Mouse (Mus musculus): ENCODE results near the gene Gck.

Gck gene

DNA sequence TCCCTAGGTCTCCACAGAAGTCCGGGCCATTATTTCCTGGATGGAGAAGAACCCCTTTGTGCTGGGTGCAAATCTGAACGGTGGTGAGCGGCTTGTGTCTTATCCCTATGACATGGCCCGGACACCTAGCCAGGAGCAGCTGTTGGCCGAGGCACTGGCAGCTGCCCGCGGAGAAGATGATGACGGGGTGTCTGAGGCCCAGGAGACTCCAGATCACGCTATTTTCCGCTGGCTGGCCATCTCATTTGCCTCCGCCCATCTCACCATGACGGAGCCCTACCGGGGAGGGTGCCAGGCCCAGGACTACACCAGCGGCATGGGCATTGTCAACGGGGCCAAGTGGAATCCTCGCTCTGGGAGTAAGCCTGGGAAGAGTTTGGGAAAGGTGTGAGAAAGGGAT lies 79.8 kb downstream of the Gck start:
- DNase-seq: no peak

DNA sequence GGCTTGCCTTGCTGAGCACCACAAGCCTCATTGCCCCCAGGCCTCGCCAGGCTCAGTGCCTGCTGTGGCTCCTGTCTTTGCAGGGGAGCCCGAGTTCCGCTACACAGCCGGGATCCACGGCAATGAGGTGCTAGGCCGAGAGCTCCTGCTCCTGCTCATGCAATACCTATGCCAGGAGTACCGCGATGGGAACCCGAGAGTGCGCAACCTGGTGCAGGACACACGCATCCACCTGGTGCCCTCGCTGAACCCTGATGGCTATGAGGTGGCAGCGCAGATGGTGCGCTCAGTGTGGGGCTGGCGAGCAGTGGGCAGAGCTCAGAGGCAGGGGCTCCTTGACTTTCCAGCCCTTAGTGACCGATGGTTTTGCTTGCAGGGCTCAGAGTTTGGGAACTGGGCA lies 80.5 kb downstream of the Gck start:
- no peak for DNase-seq

DNA sequence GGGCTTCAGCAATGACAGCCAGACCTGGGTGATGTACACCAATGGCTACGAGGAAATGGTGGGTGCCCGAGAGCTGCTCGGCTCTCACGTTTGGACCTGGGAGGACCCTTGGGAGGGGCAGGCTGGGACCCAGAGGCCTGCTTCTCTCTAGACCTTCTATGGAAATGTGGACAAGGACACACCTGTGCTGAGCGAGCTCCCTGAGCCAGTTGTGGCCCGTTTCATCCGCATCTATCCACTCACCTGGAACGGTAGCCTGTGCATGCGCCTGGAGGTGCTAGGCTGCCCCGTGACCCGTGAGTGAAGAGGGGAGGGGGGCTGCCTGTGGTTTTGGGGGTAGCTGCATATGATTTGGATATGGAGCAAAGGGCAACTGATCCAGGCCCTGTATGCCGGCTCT lies 81.6 kb downstream of the Gck start:
- DNase-seq: no peak

DNA sequence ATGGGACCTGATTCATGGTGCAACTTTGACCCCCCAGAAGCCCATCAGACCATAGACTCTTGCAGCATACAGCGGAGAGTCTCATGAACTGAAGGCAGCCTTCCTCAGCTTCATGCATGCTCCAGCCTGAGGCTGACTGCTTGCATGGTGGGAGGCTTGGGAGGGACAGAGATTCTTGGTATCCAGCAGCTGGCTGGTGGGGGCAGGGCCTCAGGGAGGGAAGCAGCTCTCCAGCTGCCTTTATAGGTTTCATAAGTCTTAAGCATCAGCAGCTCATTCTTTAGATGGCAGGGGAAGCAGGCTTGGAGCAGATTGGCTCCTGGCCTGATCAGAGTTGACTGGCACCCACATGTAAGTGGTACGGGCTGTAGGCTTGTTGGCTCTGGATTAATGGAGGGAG lies 82.7 kb downstream of the Gck start:
- no peak for DNase-seq

DNA sequence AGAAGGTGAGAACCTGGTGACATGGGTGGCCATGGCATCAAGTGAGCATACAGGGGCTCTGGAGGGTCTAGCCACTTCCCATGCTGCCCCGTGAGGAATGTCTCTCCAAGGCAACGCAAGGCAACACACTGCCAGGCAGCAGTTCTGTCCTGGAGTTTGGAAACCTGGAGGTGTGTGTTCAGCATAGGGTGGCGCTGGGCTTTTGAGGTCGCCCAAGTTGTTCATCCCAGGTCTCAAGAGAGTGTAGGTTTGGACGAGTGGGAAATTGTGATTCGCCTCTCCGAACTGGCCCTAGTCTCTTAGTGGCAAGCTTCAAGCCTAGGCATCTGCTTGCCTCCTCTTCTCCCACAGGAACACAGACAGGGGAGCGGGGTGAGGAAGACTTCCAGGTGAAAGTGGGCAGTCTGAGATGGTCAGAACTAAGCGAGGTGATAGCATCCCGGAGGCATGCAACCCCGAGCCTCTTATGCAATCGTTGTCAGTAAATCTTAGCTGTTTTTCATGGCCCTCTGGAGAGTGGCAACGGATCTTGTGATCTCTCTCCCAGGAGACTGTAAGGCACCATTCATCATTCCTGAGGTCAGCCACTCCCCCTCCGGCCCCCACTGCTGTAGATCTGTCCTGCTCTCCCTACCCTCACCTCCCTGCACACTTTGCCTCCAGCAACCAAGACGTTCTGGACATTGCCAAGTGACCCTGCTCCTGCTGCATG lies 87.3 kb downstream of the Gck start:
- no peak for DNase-seq

DNA sequence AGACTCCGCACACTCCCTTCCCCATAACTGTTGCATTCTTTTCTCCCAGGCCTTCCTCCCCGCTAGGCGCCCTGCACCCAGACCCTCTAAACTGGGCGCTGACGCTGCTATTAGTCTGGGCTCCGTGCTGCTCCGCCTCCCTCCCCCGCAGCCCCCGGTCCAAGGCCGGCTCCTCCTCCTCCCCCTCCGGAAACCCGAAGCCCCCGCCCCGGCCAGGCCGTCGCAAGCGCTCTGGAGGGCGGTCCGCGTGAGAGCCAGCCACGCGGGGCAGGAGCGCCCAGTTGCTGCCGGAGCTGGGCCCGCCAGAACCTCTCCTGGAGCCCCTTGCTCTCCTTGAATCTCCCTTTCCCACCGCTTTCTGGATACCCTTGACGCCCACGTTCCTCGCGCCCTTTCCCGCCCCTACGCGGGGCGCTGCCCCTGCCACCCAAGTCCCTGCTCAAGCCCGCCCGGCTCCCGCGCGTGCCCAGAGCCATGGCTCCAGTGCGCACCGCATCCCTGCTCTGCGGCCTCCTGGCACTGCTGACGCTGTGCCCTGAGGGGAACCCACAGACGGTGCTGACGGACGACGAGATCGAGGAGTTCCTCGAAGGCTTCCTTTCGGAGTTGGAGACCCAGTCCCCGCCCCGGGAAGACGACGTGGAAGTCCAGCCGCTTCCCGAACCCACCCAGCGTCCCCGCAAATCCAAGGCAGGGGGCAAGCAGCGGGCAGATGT lies 88.0 kb downstream of the Gck start, which contains the start of gene Aebp1:
Gene Aebp1, plus strand, starts transcription at position 270 of the 716 bp plus-strand sequence.
- DNase-seq: no peak

DNA sequence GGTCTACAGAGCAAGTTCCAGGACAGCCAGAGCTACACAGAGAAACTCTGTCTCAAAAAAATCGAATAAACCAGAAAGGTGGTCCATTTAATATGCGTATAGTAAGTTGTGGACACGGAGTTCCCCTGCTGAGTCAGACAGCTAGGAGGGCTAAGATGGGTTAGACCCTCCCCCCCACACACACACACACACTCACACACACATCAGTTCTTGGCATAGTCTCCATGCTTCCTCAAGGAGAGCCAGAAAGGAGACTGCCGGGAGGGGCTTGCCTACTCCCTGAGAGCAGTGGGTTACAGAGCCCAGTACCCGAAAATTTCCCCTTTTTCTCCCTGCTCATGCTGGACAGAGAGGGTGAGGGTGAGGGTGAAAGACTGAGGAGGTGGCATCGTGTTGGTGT lies 89.2 kb downstream of the Gck start:
- no peak for DNase-seq

DNA sequence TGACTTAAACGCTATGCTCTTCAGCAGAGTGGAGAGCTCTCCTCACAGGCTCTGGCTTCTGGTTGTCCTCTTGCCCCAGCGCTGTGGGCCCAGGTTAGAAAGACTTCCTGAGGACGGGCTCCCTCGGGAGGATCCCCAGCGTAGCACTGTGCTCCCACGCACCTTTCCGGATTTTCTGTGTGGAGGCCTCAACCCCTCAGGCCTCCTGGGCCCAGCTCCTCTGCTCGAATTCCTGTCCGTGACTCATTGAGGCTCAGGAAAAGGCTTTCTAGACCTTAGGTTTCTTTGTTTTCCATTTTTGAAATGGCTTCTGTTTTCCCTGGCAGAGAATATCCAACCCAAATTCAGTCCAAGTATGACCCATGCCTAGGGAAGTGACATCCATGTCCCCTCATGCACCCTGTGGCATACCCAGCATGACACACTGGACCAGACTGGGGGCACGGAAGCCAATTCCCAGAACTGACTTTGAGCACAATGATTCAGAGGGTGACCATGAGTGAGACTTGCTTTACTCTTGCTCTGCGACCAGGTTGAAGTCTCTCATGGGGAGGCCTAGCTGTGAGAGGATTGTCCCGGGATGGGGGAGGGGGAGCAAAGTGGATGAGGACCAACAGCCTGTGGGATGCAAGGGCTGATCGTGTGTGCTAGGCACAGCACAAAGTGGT lies 89.9 kb downstream of the Gck start:
- no peak for DNase-seq

DNA sequence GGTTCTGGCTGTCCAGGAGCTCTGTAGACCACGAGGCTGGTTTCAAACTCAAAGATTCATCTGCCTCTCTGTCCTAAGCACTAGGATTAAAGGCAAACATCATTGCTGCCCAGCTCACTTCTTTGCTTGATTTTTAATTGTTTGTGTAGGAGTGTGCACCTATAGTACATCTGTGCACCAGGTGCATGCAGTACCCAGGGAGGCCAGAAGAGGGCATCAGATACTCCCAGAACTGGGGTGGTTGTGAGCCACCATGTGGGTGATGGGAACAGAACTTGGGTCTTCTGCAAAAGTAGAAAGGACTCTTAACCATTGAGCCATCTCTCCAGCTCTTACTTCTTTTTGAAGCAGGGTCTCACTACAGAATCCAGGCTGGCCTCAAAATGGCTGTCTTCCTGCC lies 91.2 kb downstream of the Gck start:
- no peak for DNase-seq

DNA sequence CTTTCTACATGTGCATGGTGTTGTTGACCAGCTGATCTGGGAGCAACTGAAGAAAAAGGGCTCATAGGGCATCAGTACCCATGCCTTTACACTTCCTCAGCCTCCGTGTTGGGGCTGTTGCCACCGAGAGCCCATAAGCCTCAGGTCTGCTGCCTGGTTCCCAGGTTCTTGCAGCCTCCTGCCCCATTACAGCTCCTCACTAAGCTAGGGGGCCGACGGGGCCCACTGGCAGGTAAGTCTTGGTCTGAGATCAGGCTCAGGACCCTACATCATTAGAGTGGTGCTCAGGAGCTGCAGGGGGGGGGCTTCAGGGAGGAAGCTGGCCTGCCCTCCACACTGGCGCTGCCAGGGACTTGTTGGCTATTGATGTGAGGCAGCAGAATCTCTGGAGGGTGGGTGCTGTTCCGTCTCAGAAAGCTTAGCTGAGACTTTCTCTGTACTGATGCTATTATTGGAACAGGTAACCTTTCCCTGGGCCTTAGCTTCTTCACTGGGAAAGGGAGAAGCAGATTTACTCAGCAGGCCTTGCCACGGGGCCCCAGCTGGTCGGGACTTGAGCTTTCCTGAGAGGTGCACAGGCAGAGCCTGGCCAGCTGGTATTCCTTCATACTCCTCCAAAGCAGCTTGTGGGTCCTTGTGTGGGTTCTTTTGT lies 93.3 kb downstream of the Gck start:
- no peak for DNase-seq

DNA sequence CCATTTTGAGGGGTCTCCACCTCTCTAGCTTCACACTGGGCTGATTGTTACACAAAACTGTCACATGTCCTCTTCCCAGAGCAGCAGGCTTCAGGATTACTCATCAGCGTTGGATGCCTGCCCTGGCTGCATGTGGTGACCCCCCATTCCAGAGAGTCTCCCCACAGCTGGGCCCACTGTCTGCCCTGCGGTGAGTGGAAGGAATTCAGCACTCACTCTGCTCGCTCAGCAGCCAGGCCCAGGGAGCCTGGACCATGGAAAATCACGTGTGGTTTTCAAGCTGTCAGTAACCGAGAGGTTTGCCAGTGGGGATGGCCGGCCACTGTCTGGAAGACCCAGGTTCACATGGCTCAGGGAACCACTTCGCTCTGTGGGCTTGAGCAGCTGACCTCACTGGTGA lies 94.0 kb downstream of the Gck start:
- no peak for DNase-seq

DNA sequence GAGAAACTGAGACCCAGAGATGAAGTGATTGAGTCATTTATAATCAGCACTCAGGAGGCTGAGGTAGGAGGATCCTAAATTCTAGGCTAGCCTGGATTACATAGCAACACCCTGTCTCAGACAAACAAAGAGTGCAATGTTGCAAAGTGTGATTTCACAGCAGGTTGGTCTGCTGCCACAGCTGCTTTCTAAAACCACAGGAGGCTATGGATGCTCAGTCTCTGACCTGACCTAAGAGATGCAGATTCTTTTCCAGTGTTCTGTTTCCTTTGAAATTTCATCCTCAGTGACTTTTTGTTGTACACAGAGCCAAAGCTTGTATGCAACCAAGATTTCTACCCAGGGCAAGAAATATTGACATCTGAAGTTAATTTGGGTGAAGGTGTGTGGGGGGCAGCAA lies 94.4 kb downstream of the Gck start:
- no peak for DNase-seq

DNA sequence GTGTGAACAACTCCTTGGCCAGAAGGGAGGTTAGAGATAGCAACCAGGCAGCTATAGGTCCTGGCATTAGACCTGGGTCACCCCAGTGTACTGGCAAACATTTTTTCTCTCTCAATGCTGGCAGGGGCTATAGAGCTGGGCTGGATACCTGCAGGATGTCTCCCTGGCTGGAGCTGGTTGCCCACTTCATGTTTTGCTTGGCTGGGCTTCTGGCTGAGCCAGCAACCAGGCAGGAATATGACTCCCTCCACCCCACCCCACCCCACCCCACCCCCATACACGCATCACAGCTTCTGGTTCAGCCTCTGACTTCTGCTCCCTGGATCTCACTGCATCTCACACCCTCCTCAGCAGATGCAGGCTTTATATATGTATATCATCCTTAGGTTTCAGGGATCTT lies 97.6 kb downstream of the Gck start:
- no peak for DNase-seq

DNA sequence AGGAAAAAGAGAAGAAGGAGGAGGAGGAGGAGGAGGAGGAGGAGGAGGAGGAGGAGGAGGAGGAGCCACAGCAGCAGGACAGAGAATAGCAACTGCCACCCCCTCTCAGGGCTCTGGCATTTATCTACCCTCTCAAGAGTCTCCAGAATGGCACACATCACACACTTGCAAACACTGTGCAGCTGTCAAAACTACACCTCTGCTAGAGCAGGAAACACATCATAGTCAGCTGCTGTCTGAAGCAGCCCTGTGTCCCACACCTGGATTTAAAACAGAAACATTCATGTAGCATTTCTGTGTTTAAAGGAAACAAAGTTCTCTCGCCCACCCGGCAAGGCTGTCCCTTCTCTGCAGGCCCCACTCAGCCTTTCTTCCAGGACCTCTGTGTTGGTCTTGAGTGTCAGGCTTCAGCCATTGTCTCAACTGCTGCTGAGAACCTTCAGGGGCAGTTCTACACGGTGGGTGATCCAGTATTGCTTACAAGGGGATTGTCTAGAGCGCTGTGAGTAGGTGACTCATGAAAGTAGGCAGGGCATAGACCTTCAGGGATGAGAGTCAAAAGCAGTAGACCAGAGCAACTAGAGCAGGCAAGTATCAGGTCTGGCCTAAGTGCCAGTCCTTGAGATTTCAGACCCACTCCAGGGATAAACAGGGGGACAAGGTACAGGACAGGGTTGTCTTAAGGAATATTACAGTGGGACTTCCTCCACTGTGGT lies 98.7 kb downstream of the Gck start:
- no peak for DNase-seq
